Mouse (Mus musculus) kidney, embryonic 15.5 days (tissue): ENCODE data around the gene Ispd. TPM values are rescaled to one million over a fixed set of nuclear protein-coding genes. Genes with fewer than 3 reads are reported as not detected.
A peak's percentile ranks its signal among the peaks of the same experiment; 100 is the strongest.

Source experiments
- ATAC-seq: fragments of 200-750 bp; cut with Nextera tagmentation; replicated peaks from 2 replicates; pipeline ENCODE4 v1.8.0; 2017; ENCODE audit warnings: moderate TSS enrichment; ENCODE audit not compliant: low FRiP score
- H3K27ac ChIP-seq: fragments of 300-500 bp; sonication (generic); 2 replicates; pipeline ENCODE4 v1.5.1; 2015; ENCODE audit warnings: mild to moderate bottlenecking, inconsistent platforms
- H3K27me3 ChIP-seq: fragments of 300-500 bp; sonication (generic); 2 replicates; pipeline ENCODE4 v1.6.1; 2015; ENCODE audit warnings: inconsistent platforms
- H3K36me3 ChIP-seq: fragments of 300-500 bp; sonication (generic); 2 replicates; pipeline ENCODE4 v1.6.1; 2015; ENCODE audit warnings: inconsistent platforms
- H3K4me1 ChIP-seq: fragments of 300-500 bp; sonication (generic); 2 replicates; pipeline ENCODE4 v1.6.1; 2015; ENCODE audit warnings: inconsistent platforms
- H3K4me2 ChIP-seq: fragments of 300-500 bp; sonication (generic); 2 replicates; pipeline ENCODE4 v1.6.1; 2015; ENCODE audit warnings: moderate library complexity, mild to moderate bottlenecking, inconsistent platforms
- H3K4me3 ChIP-seq: fragments of 300-500 bp; sonication (generic); replicated peaks from 2 replicates; pipeline ENCODE4 v1.5.1; 2015; ENCODE audit warnings: mild to moderate bottlenecking, inconsistent platforms
- H3K9ac ChIP-seq: fragments of 300-500 bp; sonication (generic); 2 replicates; pipeline ENCODE4 v1.6.1; 2015; ENCODE audit warnings: mild to moderate bottlenecking, inconsistent platforms
- H3K9me3 ChIP-seq: fragments of 300-500 bp; sonication (generic); replicated peaks from 2 replicates; pipeline ENCODE4 v1.6.1; 2016; ENCODE audit warnings: inconsistent platforms
- WGBS: fragments of 180-500 bp; shearing (Covaris S2); methylation state at CpG from one replicate; pipeline ENCODE4 v1.1.7; 2015; ENCODE audit warnings: mixed read lengths; 5-methylcytosine and 5-hydroxymethylcytosine counted together
- polyA plus RNA-seq: library from polyadenylated mRNA; unstranded; fragments of >200 nt; fragmentation: Nextera tagmentation; extraction: Ambion mirVana; gene quantifications from 2 replicates; pipeline ENCODE4 v1.2.1, GENCODE M21; 2015

Ispd gene
- polyA plus RNA-seq, 1 experiment from 2014 or later = 15.2 TPM

DNA sequence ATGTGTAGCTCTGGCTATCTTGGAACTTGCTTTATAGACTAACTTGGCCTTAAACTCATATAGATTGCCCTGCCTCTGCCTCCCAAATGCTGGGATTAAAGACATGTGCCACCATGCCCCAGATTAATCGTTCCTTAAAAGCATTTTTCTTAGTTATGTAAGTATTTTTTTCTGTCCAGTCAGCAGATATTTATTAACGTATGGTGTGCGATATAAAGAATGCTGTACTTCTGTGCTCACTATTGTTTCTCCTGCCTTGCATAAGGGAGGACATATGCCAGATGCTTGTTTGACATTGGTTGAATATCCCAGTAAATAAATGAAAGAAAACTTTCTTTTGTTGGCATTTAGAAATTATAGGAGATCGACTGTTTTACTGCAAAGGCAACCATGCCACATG lies 5.7 kb downstream of the Ispd start:
- Histone ChIP-seq H3K9ac (no peak overlapping the region), H3K4me2 (no peak overlapping the region), H3K4me1 (0 out of 2 replicates have a peak, but pooled peaks cover 9% of the 10 kb centered on the region), H3K36me3 (peaks cover 5% of the 10 kb centered on the region), H3K4me3 (no peak overlapping the region), H3K9me3 (0 out of 2 replicates have a peak, but pooled peaks cover 4% of the 10 kb centered on the region), H3K27ac (no peak overlapping the region), H3K27me3 (no peaks in the 10 kb centered on the region)
- ATAC-seq = no peak
- 92% methylated on average over 4 of the region's 4 CpGs for WGBS

DNA sequence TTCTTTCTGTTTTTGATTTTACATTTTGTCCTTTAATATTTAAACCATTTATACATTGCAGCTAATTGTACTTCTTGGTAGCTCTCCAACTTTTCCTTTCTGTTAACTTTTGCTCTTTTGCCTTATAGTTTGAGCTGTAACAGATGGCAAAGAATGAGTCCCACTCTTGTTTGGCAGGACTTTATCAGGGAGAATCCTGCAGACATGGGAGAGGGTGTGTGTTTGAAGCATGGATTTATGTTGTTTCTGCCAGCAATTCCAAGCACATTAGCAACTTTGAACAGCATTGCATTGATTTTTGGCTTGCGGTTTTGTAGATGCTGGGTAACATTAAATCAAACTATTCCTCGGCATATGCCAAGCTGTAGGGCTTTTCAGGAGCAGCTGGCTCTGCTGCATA lies 13.9 kb downstream of the Ispd start:
- WGBS = 66% methylated on average over 2 of the region's 2 CpGs
- Histone ChIP-seq H3K4me3 (no peak overlapping the region), H3K27me3 (no peaks in the 10 kb centered on the region), H3K27ac (peak overlapping the region; percentile 58), H3K4me1 (no peaks in the 10 kb centered on the region), H3K36me3 (peaks cover 13% of the 10 kb centered on the region), H3K4me2 (no peak overlapping the region), H3K9me3 (0 out of 2 replicates have a peak, but pooled peaks cover 10% of the 10 kb centered on the region), H3K9ac (no peak overlapping the region)
- no peak for ATAC-seq

DNA sequence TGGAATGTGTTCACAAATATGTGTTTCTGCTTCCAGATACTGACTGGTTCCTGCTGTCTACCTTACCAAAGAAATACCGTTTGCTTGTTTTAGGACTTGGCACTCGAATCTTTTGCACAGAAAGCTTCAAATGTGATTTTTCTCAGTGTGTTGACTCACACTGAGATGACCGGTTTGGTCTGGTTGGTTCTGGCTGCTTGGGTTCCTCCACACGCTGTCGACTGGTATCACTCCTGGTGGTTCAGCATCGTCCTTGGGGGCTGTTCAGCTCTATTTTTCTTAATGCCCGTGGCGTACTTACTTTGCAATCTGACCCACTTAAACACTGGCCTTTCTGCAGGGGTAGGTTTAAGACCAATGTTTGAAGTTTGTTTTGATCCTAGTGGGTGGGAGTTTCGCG lies 42.4 kb downstream of the Ispd start:
- H3K27ac ChIP-seq = peak overlapping the region; percentile 54; the same call in 1 of the 2 replicates
- no peak overlapping the region for H3K4me2 ChIP-seq
- no peak overlapping the region for H3K9ac ChIP-seq
- H3K36me3 ChIP-seq = no peaks in the 10 kb centered on the region
- peak; percentile 83 for ATAC-seq
- 33% methylated on average over 10 of the region's 10 CpGs for WGBS
- H3K4me3 ChIP-seq = no peak overlapping the region
- H3K27me3 ChIP-seq = no peaks in the 10 kb centered on the region
- no peaks in the 10 kb centered on the region for H3K9me3 ChIP-seq
- peaks cover 16% of the 10 kb centered on the region for H3K4me1 ChIP-seq

DNA sequence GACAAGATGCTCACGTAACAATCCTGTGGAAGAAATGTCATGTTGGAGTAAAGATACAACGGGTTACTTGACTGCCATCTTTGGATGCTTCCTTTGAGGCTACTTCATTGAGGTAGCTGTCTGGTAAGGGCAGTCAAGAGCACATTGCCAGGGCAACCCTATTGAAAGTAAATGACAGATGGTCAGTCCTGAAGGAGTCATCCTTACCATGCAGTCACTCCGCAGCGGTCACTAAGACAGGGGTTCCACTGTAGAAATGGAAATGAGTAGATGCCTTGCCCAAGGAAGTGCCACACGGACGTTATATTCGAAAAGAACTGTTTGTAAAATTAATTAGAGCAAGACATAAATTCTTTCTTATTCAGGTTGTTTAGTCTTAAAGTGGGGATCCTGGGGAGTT lies 44.0 kb downstream of the Ispd start:
- ATAC-seq = no peak
- 85% methylated on average over 7 of the region's 7 CpGs for WGBS

DNA sequence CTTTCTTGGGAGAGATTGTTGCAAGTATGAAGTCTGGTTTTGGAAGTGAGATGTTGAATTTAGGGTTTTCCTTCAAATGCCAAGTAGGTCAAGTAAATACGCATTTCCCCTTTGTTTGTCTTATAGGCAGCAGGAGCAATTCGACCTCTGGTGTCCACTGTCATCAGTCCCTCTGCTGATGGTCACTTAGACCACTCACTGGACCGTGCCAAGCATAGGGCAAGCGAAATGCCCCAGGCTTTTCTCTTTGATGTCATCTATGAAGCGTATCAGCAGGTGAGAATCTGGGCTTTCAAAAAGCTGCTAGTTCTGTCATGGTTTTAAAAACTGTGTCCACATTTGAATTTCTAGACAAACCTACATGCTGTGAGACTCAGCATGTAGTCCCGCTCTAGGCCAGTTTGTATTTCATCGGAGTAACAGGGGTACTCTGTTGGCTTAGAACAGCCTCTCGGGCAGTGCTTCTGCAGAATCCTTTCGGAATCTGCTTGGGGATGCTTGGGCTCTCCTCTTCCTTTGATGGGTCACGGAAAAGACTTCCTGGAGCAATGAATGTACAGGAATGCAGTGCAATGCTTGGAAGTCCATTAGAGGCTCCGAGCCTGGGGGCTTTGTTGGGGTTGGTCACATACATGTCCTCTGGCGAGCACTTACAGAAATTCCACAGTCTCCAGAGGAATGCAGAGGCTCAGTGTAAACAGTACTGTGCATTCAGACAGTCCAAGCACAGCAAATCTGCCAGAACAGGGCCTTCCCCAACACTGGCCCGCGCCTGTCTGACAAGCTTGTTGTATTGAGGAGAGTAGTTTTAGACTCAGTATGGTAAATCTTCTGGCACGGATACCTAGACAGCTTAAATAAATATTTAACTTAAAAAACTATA lies 45.2 kb downstream of the Ispd start:
- Histone ChIP-seq H3K27me3 (no peaks in the 10 kb centered on the region), H3K9me3 (no peaks in the 10 kb centered on the region), H3K27ac (peak overlapping the region; percentile 24), H3K9ac (no peak overlapping the region), H3K4me1 (peaks cover 16% of the 10 kb centered on the region), H3K4me3 (no peak overlapping the region), H3K36me3 (no peaks in the 10 kb centered on the region), H3K4me2 (no peak overlapping the region)
- 42% methylated on average over 15 of the region's 15 CpGs for WGBS
- ATAC-seq = peak; percentile 76

More for the DNA sequence above, 44.0 kb downstream of the Ispd start:
- Histone ChIP-seq H3K4me2 (no peak overlapping the region), H3K27ac (no peak overlapping the region), H3K4me3 (no peak overlapping the region), H3K36me3 (no peaks in the 10 kb centered on the region), H3K27me3 (no peaks in the 10 kb centered on the region), H3K4me1 (peaks cover 16% of the 10 kb centered on the region), H3K9ac (no peak overlapping the region), H3K9me3 (no peaks in the 10 kb centered on the region)

DNA sequence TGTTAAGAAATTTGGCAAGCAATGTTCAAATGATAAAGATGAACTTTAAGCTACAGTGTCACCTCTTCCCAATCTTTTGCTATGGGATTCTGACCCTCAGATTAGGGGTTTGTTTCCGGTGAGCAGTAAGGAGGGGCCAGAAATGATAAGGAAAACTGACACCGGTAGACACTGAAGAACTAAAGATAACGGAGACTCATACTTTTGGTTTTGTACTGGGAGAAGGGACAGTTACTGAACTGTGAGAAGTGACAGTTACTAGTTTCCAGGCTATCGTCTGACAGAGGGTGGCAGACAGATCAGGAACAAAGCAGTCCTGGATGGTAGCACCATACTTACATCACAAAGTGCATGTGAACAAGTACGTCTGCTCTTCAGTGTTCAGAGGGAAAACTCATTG lies 55.7 kb downstream of the Ispd start:
- ATAC-seq = no peak
- H3K9ac ChIP-seq = no peak overlapping the region
- H3K4me2 ChIP-seq = no peak overlapping the region
- H3K4me3 ChIP-seq = no peak overlapping the region
- H3K9me3 ChIP-seq = no peaks in the 10 kb centered on the region
- no peak overlapping the region for H3K27ac ChIP-seq
- no peaks in the 10 kb centered on the region for H3K4me1 ChIP-seq
- no peaks in the 10 kb centered on the region for H3K27me3 ChIP-seq
- no peaks in the 10 kb centered on the region for H3K36me3 ChIP-seq
- WGBS = 65% methylated on average over 5 of the region's 5 CpGs

DNA sequence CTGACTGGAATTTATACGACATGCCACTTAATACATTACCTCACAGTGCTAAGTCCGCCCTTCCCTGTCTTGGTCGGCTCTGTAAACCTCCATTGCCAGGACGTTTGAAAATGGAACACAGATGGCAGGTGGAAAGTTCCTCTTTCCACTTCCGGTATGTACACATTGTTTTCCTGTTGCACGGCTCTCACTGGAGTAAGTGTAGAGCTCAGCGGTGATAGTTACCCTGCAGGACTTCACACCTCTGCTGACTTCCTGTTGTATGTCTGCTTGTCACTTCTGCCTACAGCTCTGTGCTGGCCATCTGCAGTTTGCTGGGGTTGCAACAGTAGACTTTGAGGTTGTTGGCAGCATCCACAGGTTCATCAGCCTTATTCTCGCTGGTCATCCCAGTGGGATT lies 58.1 kb downstream of the Ispd start:
- 73% methylated on average over 8 of the region's 8 CpGs for WGBS
- no peak overlapping the region for H3K4me2 ChIP-seq
- no peaks in the 10 kb centered on the region for H3K4me1 ChIP-seq
- H3K4me3 ChIP-seq = no peak overlapping the region
- no peak for ATAC-seq
- no peaks in the 10 kb centered on the region for H3K27me3 ChIP-seq
- no peaks in the 10 kb centered on the region for H3K9me3 ChIP-seq
- H3K36me3 ChIP-seq = no peaks in the 10 kb centered on the region
- no peak overlapping the region for H3K9ac ChIP-seq
- H3K27ac ChIP-seq = no peak overlapping the region

DNA sequence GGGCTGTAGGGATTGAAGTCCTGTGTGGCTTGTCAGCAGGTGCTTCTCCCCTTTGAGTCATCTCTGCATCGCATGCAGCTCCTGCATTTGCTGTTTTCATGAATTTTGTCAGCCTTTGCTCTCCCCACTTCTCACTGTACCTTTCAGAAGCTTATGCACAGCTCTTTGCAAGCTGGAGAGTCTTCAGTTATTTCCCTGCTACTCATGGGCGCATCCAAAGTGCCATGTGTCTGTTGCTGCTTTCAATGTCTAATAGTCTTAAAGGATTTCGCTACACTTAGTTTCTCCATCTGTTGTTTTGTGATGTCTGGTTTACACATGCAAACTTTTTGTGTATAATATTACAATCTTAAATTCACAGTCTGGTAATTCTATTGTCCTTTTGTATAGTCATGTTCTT lies 74.8 kb downstream of the Ispd start:
- WGBS = 91% methylated on average over 3 of the region's 3 CpGs
- Histone ChIP-seq H3K36me3 (no peaks in the 10 kb centered on the region), H3K4me1 (no peaks in the 10 kb centered on the region), H3K9me3 (no peaks in the 10 kb centered on the region), H3K9ac (no peak overlapping the region), H3K27me3 (no peaks in the 10 kb centered on the region), H3K4me3 (no peak overlapping the region), H3K27ac (no peak overlapping the region), H3K4me2 (no peak overlapping the region)
- ATAC-seq = no peak

DNA sequence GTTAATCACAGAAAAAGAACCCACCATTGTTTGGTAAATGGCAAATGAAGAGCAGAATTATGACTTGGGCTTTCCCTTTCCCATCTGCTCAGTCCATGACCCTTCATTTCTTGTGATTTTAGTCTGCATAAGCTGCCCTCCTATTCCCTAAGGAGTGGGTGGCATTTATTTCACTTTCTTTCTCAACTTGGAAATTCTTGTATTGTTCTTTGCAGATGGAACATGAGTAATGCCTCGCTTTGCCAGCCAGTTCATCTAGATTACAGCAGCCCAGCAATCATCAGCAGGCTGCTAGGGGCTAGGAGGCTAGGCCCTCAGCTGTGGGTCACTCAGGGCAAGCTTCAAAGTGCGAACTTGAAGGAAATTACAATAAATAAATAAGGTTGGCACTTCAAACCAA lies 76.5 kb downstream of the Ispd start:
- 68% methylated on average over 2 of the region's 2 CpGs for WGBS
- no peaks in the 10 kb centered on the region for H3K9me3 ChIP-seq
- H3K27me3 ChIP-seq = no peaks in the 10 kb centered on the region
- H3K9ac ChIP-seq = no peak overlapping the region
- ATAC-seq = no peak
- no peak overlapping the region for H3K4me2 ChIP-seq
- no peaks in the 10 kb centered on the region for H3K4me1 ChIP-seq
- H3K27ac ChIP-seq = no peak overlapping the region
- H3K4me3 ChIP-seq = no peak overlapping the region
- H3K36me3 ChIP-seq = no peaks in the 10 kb centered on the region

DNA sequence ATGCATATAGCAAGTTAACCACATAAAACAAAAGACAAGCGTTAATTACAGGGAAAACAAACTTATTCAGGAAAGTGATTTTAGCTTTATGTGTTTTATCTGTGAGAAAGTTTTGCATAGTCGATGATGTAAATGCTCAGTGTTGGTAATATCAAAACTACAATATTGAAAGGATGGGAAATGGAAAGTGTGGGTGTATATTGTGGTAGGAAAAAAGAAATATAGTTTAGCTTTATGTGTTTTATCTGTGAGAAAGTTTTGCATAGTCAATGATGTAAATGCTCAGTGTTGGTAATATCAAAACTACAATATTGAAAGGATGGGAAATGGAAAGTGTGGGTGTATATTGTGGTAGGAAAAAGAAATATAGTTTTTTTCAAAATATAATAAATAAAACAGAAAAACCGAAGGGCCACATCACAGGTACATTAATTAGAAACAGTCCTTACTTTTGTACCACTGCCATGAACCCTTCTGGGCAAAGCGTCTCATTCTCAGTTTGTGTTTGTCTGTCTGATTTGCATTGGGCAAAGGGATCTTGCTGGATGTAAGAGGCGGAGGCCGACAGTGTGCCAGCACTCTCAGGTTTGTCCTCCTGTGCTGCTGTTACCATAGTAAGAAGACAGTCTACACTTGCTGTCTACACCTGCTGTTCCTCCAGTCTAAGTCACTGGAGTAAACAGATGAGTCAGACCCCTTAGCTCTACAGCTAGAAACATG lies 87.2 kb downstream of the Ispd start:
- no peaks in the 10 kb centered on the region for H3K36me3 ChIP-seq
- no peaks in the 10 kb centered on the region for H3K9me3 ChIP-seq
- no peaks in the 10 kb centered on the region for H3K27me3 ChIP-seq
- H3K4me1 ChIP-seq = no peaks in the 10 kb centered on the region
- H3K4me2 ChIP-seq = no peak overlapping the region
- H3K9ac ChIP-seq = no peak overlapping the region
- H3K4me3 ChIP-seq = no peak overlapping the region
- no peak for ATAC-seq
- WGBS = 91% methylated on average over 6 of the region's 6 CpGs
- no peak overlapping the region for H3K27ac ChIP-seq

DNA sequence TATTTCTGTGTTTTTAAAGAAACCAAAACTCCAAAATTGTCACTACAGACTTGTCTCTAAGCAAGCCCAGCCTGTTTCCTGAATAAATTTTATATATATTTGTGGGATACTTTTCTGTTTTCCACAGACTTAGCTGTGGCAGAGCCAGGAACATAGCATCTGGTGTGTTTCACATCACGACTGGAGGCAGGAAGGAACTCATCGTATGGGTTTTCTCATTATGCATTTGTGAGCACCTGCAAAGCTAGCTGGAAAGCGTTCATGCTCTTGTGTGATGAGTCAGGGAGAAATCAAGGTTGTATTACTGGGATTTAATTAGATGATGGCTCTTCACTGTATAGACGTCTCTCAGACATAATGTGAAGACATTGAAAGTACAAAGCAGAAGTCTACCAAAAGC lies 90.2 kb downstream of the Ispd start:
- no peak overlapping the region for H3K4me2 ChIP-seq
- no peaks in the 10 kb centered on the region for H3K27me3 ChIP-seq
- no peak for ATAC-seq
- peaks cover 6% of the 10 kb centered on the region; the same call in 1 of the 2 replicates for H3K4me1 ChIP-seq
- H3K9ac ChIP-seq = no peak overlapping the region
- WGBS = 78% methylated on average over 4 of the region's 4 CpGs
- H3K36me3 ChIP-seq = no peaks in the 10 kb centered on the region
- H3K27ac ChIP-seq = no peak overlapping the region
- no peak overlapping the region for H3K4me3 ChIP-seq
- H3K9me3 ChIP-seq = no peaks in the 10 kb centered on the region

DNA sequence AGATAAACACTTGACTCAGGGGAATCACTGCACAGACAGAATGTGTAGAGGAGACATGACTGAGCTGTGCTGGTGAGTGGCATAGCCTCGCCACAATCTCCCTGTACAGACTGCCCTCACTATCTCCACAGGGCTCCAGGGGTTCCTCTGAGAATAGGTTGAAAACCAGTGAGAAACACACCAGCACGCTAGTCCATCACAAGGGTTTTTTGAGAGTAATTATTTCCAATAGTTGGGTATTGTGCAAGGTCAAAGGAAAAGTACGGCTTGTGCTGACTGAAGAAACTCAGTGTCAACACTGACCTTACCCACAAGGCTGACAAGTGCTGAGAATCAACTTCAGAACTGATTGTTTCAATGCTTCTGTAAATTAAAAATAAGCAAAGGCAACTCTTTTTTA lies 92.9 kb downstream of the Ispd start:
- H3K4me1 ChIP-seq = peaks cover 16% of the 10 kb centered on the region
- no peaks in the 10 kb centered on the region for H3K27me3 ChIP-seq
- no peak overlapping the region for H3K4me2 ChIP-seq
- no peak overlapping the region for H3K9ac ChIP-seq
- no peak overlapping the region for H3K27ac ChIP-seq
- no peaks in the 10 kb centered on the region for H3K9me3 ChIP-seq
- H3K36me3 ChIP-seq = no peaks in the 10 kb centered on the region
- ATAC-seq = no peak
- 98% methylated on average over 3 of the region's 3 CpGs for WGBS
- H3K4me3 ChIP-seq = no peak overlapping the region
